Mouse (Mus musculus) kidney, embryonic 14.5 days (tissue): ENCODE results near the gene Pcnx3. TPM values are rescaled to one million over a fixed set of nuclear protein-coding genes. Genes with fewer than 3 reads are reported as not detected.
A peak's percentile ranks its signal among the peaks of the same experiment; 100 is the strongest.

Source experiments
- ATAC-seq: fragments of 200-750 bp; cut with Nextera tagmentation; 2 replicates; pipeline ENCODE4 v1.8.0; 2017; ENCODE audit warnings: moderate number of reproducible peaks, mild to moderate bottlenecking, moderate TSS enrichment, moderate library complexity; ENCODE audit not compliant: low FRiP score, low TSS enrichment
- H3K27ac ChIP-seq: fragments of 300-500 bp; sonication (generic); 2 replicates; pipeline ENCODE4 v1.5.1; 2014; ENCODE audit warnings: low read depth, mild to moderate bottlenecking, low read length, moderate library complexity, mixed read lengths
- H3K27me3 ChIP-seq: fragments of 300-500 bp; sonication (generic); 2 replicates; pipeline ENCODE4 v1.6.1; 2014; ENCODE audit warnings: mild to moderate bottlenecking, low read length; ENCODE audit not compliant: control insufficient read depth, insufficient read depth
- H3K36me3 ChIP-seq: fragments of 300-500 bp; sonication (generic); 2 replicates; pipeline ENCODE4 v1.6.1; 2014; ENCODE audit warnings: low read length, mixed read lengths; ENCODE audit not compliant: control insufficient read depth, insufficient read depth
- H3K4me1 ChIP-seq: fragments of 300-500 bp; sonication (generic); 2 replicates; pipeline ENCODE4 v1.6.1; 2014; ENCODE audit warnings: low read length, mixed read lengths; ENCODE audit not compliant: control insufficient read depth, insufficient read depth
- H3K4me2 ChIP-seq: fragments of 300-500 bp; sonication (generic); replicated peaks from 2 replicates; pipeline ENCODE4 v1.6.1; 2014; ENCODE audit warnings: low read depth, mild to moderate bottlenecking, low read length
- H3K4me3 ChIP-seq: fragments of 300-500 bp; sonication (generic); 2 replicates; pipeline ENCODE4 v1.5.1; 2014; ENCODE audit warnings: mild to moderate bottlenecking, low read length
- H3K9ac ChIP-seq: fragments of 300-500 bp; sonication (generic); 2 replicates; pipeline ENCODE4 v1.6.1; 2014; ENCODE audit warnings: low read depth, mild to moderate bottlenecking, low read length, moderate library complexity
- H3K9me3 ChIP-seq: fragments of 300-500 bp; sonication (generic); 2 replicates; pipeline ENCODE4 v1.6.1; 2016; ENCODE audit warnings: low read length; ENCODE audit not compliant: control insufficient read depth
- WGBS: fragments of 180-500 bp; shearing (Covaris S2); extraction: QIAGEN DNeasy Blood & Tissue Kit; methylation state at CpG from one replicate; pipeline ENCODE4 v1.1.7; 2014; 5-methylcytosine and 5-hydroxymethylcytosine counted together
- polyA plus RNA-seq: library from polyadenylated mRNA; unstranded; fragments of >200 nt; fragmentation: Nextera tagmentation; extraction: Ambion mirVana; gene quantifications from 2 replicates; pipeline ENCODE4 v1.2.1, GENCODE M21; 2014

Gene Pcnx3
- 31.2 and 35.4 TPM in 2 replicates for polyA plus RNA-seq

DNA sequence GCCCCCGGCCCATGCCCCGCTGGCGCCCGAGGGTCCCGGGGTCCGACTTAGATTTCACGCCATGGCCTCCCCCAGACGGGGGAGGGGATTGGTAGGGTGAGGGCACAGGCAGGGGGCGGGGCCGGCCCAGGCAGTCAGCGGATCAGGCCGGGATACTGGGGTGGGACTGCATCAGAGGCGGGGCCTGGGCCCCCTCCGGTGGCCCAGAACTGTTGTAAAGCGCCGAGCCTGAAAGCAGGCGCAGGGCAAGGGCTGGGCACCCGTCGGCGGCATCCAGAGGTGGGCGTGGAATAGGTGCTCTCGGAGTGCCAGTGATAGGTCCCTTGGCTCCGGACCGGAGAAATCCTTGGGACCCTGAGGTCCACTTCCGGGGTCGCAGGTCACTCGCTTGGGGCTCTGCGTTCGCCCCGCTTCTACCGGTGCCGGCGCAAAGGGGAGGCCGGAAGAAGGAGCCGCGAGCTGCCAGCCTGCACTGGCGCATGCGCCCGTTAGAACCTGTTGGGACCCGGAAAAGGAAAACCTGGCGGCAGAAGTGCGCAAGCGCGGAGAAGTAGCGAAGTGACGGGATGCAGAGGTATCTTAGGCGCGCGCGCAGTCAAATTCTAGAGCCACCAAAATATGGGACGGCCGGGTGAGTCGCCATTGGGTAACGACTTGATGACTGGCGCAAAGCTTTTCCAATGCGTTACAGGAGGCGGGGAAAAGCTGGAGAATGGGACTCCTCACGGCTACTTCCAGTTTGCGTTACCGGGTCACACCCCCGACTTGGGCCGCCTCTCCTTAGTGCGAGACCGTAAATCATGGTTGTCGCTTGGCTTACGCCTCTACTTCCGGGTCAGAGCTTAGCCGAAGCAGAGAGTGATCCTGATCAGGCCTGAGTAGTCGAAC, at the start of gene Pcnx3, which contains the start of gene Map3k11:
Gene Pcnx3 (minus strand): TSS at position 709 of the 888 bp plus-strand sequence.
Gene Map3k11 (plus strand): TSS at position 543 of the 888 bp plus-strand sequence.
- peak; percentile 94 for ATAC-seq
- WGBS: under 1% methylated on average over 69 of the region's 69 CpGs
- Histone ChIP-seq H3K36me3 (peaks cover 59% of the 10 kb centered on the region), H3K27ac (peak within 1 kb of the TSS; percentile 78), H3K4me1 (peaks cover 37% of the 10 kb centered on the region), H3K9ac (peak within 1 kb of the TSS; percentile 87), H3K27me3 (no peaks in the 10 kb centered on the region), H3K9me3 (no peaks in the 10 kb centered on the region), H3K4me2 (peak within 1 kb of the TSS; percentile 97), H3K4me3 (peak within 1 kb of the TSS; percentile 96)

DNA sequence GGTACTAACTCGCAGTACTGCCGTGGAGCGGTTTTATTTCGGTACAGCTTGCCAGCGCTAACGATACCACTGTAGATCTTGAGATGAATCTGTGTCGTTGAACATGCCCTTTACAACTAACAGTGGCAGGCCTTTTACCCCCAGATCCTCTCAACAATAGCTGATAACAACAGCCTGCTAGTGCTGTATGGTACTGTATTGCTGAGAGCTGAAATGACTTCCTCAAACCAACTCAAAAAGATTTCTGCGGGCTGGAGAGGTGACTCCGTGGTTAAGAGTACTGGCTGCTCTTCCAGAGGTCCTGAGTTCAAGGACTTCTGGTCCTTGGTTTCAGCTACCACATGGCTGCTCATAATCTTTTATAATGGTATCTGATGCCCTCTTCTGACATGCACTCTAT, 45.6 kb upstream of the Pcnx3 start:
- peaks cover 10% of the 10 kb centered on the region for H3K4me1 ChIP-seq
- H3K27me3 ChIP-seq: no peaks in the 10 kb centered on the region
- WGBS: 83% methylated on average over 9 of the region's 9 CpGs
- H3K4me3 ChIP-seq: no peak overlapping the region
- no peak overlapping the region for H3K4me2 ChIP-seq
- H3K36me3 ChIP-seq: peaks cover 4% of the 10 kb centered on the region; the same call in 1 of the 2 replicates
- H3K27ac ChIP-seq: no peak overlapping the region
- H3K9ac ChIP-seq: no peak overlapping the region
- H3K9me3 ChIP-seq: no peaks in the 10 kb centered on the region
- no peak for ATAC-seq

DNA sequence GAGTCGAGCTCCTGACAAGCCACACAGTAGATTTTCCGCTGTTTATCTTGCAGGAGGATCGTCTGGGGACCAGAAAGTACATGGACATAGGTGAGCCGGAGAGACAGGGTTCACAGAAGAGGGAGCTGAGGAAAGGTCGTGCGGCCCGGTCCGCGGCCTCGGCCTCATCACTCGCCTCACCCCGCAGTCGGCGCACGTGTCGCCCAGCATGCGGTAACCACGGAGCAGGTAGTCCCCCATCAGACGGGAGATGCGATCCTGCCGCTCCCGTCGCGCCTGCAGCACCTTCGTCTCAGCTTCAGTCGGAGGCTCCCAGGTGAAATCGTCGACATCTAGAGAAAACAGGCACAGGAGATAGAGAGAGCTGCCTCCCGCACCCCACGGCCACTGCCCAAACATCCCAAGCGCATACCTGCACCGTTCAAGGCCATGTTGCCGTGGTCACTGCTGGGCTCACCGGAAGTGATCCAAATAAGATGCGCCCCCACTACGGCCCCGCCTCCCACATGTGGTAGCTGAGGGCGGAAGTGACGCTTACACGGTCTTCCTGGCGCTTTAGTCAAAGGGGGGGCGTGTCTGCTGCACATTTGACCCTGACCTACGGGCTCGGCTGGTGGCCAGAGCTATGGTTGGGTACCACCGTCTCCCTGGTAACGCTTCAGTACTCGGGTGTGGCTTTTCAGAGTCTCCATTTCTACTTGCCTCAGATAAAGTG, 42.7 kb upstream of the Pcnx3 start:
- Histone ChIP-seq H3K4me2 (peak overlapping the region; percentile 94), H3K4me3 (peak overlapping the region; percentile 89), H3K27ac (no peak overlapping the region; the same call in 1 of the 2 replicates), H3K9ac (peak overlapping the region; percentile 81), H3K36me3 (peaks cover 4% of the 10 kb centered on the region; the same call in 1 of the 2 replicates), H3K27me3 (no peaks in the 10 kb centered on the region), H3K4me1 (peaks cover 24% of the 10 kb centered on the region), H3K9me3 (no peaks in the 10 kb centered on the region)
- 1% methylated on average over 47 of the region's 47 CpGs for WGBS
- peak; percentile 81 for ATAC-seq

DNA sequence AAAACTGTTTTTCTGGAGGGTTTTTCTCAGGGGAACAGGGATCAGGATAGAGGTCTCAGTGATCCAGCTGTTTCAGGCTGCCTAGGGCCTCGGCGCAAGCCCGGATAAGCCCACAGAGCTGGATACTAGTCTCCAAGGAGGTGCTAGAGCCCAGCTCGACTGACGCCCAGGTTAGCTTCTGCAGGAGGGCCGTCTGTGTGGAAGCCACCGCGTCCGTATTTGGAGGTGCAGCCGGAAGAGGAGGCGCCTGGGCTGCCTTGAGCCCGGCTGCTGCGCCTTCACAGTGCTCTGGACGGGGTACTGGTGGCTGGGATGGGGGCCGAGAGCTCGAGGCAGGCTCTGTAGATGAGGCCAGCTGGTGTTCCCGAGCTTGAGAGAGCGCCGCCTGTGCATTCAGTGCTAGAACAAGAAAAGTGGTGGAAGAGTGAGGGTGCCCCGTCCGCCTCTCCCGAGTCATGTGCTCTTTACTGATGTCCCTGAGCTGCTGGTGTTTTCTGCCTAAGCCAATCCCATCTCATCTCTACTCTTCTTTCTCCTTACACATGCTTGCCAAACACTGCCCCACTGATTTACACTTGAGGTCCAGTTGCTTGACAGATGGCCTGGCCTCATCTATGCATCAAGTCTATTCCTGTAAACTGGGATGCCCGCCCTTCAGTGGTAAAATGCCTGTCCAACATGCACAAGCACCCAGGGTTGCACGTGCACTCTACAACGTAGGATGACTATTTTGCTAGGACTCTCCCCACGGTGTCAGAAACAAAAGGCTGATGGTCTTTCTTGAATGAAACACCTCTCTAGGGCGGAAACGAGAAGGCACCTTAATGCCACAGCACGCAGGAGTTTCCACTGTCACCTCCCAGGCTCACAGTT, 41.8 kb upstream of the Pcnx3 start:
- Histone ChIP-seq H3K9me3 (no peaks in the 10 kb centered on the region), H3K27me3 (no peaks in the 10 kb centered on the region), H3K4me3 (peak overlapping the region; percentile 89), H3K9ac (peak overlapping the region; percentile 81; the same call in 1 of the 2 replicates), H3K36me3 (peaks cover 4% of the 10 kb centered on the region; the same call in 1 of the 2 replicates), H3K4me2 (peak overlapping the region; percentile 94), H3K27ac (no peak overlapping the region), H3K4me1 (peaks cover 31% of the 10 kb centered on the region)
- 80% methylated on average over 29 of the region's 29 CpGs for WGBS
- no peak for ATAC-seq

DNA sequence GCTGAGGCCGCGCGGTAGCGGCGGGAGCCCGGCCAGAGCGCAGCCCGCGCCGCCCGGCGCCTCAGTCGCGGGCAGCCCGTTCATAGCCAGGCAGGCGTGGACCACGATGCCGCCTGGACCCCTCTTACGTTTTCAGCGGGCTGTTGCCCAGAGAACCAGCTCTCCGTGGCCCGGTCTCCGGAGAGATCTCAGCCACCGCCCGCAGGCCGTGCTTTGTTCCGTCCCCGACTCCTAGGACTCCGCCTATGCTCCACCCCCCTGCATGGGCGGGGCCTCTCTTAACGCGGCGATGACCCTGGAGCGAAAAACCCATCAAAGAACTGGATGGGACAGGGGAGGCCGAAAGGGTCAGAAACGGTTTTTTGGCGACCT, 40.7 kb upstream of the Pcnx3 start, which contains the start of gene Fam89b:
Gene Fam89b (minus strand): TSS at position 210 of the 372 bp plus-strand sequence.
- Histone ChIP-seq H3K9me3 (no peaks in the 10 kb centered on the region), H3K4me3 (peak within 1 kb of the TSS; percentile 92), H3K36me3 (peaks cover 4% of the 10 kb centered on the region; the same call in 1 of the 2 replicates), H3K4me2 (peak within 1 kb of the TSS; percentile 94), H3K4me1 (peaks cover 41% of the 10 kb centered on the region), H3K27ac (peak within 1 kb of the TSS; percentile 93), H3K27me3 (no peaks in the 10 kb centered on the region), H3K9ac (peak within 1 kb of the TSS; percentile 99)
- under 1% methylated on average over 37 of the region's 37 CpGs for WGBS
- ATAC-seq: peak; percentile 82

DNA sequence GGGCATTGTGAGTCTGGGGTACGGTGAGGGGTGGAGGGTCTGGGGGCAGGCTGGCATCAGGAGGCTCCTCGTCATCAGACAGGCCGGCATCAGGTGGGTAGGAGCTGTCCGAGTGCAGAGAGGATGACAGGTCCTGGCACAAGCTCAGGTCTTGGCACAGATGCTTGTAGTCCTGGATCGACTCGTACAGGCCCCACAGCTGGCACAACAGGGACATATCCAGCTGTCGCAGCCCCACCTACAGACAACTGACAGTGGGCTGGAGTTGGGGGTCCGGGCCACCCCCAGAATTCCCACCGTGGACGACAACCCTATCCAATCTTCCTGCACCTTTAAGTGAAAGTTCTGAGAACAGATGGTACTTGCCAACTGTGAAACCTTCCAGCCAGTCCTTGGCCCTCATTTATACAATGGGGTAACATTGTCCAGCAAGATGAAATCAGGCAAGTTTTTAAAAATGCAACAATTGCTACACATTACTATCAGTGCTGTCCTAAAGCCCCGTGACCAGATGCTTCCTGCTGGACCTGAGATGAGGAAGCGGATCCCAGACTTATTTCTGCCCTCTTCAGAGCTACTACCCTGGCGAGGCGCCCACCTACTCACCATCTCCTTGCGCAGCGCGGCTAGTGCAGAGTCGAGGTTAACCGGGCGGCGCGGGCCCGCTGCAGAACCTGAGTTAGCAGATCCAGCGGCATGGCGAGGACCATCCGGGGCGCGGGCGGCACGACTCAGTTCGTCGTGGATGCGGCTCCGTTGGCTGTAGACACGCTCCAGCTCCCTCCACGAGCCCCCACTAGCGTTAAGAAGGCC, 40.1 kb upstream of the Pcnx3 start:
- peak overlapping the region; percentile 99 for H3K9ac ChIP-seq
- H3K27ac ChIP-seq: peak overlapping the region; percentile 93
- H3K4me1 ChIP-seq: peaks cover 47% of the 10 kb centered on the region
- H3K36me3 ChIP-seq: peaks cover 8% of the 10 kb centered on the region
- peak overlapping the region; percentile 91 for H3K4me2 ChIP-seq
- peak overlapping the region; percentile 92 for H3K4me3 ChIP-seq
- no peaks in the 10 kb centered on the region for H3K9me3 ChIP-seq
- H3K27me3 ChIP-seq: no peaks in the 10 kb centered on the region
- 7% methylated on average over 37 of the region's 37 CpGs for WGBS
- peak; percentile 19 for ATAC-seq

DNA sequence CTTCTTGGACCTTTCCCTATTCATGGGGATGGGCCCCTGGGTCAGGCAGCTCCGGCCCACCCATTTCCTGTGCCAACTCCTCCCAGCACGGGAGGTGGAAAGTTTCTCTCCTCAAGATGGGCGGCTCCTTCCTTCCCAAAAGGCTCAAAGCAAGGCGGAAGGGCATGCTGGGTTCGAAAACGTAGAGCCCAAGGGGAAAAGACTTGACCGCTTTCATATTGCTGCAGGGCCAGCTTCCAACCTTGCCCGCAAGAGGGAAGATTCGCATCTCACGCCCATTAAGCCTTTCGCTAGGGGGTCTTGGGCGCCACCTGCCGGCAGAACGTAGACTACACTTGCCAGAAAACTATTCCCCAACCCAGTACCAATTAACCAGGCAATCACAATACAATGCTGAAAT, 39.0 kb upstream of the Pcnx3 start:
- H3K9ac ChIP-seq: peak overlapping the region; percentile 99; the same call in 1 of the 2 replicates
- H3K27me3 ChIP-seq: no peaks in the 10 kb centered on the region
- peak overlapping the region; percentile 91 for H3K4me2 ChIP-seq
- H3K27ac ChIP-seq: peak overlapping the region; percentile 4; the same call in 1 of the 2 replicates
- 2% methylated on average over 14 of the region's 14 CpGs for WGBS
- peak overlapping the region; percentile 92 for H3K4me3 ChIP-seq
- no peaks in the 10 kb centered on the region for H3K9me3 ChIP-seq
- peaks cover 9% of the 10 kb centered on the region for H3K36me3 ChIP-seq
- peaks cover 47% of the 10 kb centered on the region for H3K4me1 ChIP-seq
- no peak for ATAC-seq
